Mouse (Mus musculus) ES-E14 (cell line): ENCODE results near the gene Mfap2. TPM values are rescaled to one million over a fixed set of nuclear protein-coding genes. Genes with fewer than 3 reads are reported as not detected.

ENCODE experiments used
- DNase-seq: peaks from one replicate; pipeline ENCODE4 v3.0.0-alpha.2; 2013; ENCODE audit warnings: low read depth, low spot score
- H3K27ac ChIP-seq: 2 replicates; pipeline ENCODE4 v1.5.1; 2012; ENCODE audit warnings: low read depth, mild to moderate bottlenecking, low read length, moderate library complexity, mixed read lengths; ENCODE audit not compliant: poor library complexity, insufficient read depth, severe bottlenecking
- H3K36me3 ChIP-seq: 2 replicates; pipeline ENCODE4 v1.6.1; 2012; ENCODE audit warnings: mild to moderate bottlenecking, low read length, moderate library complexity, mixed read lengths; ENCODE audit not compliant: control insufficient read depth, poor library complexity, insufficient read depth, severe bottlenecking
- H3K4me1 ChIP-seq, 2 experiments: fragments of 150-350 bp in 1 of 2; sonication (generic) in 1 of 2; 2 replicates each; pipeline ENCODE4 v1.6.1; 2012; ENCODE audit warnings: low read length in 2 of 2, mild to moderate bottlenecking in 1 of 2, mixed read lengths in 1 of 2; ENCODE audit not compliant: control insufficient read depth in 2 of 2, insufficient read depth in 2 of 2, poor library complexity in 1 of 2
- H3K4me3 ChIP-seq, 2 experiments: fragments of 150-350 bp in 1 of 2; sonication (generic) in 1 of 2; 2 replicates each; pipeline ENCODE4 v1.5.1; 2012; ENCODE audit warnings: low read length in 2 of 2, low read depth in 1 of 2, mild to moderate bottlenecking in 1 of 2, mixed read lengths in 1 of 2; ENCODE audit not compliant: insufficient read depth in 1 of 2, poor library complexity in 1 of 2, severe bottlenecking in 1 of 2
- H3K9ac ChIP-seq: 2 replicates; pipeline ENCODE4 v1.6.1; 2012; ENCODE audit warnings: low read depth, mild to moderate bottlenecking, low read length, mixed read lengths; ENCODE audit not compliant: poor library complexity, insufficient read depth, severe bottlenecking
- H3K9me3 ChIP-seq: fragments of 150-350 bp; sonication (generic); 2 replicates; pipeline ENCODE4 v1.6.1; 2012; ENCODE audit warnings: low read depth, mild to moderate bottlenecking, low read length; ENCODE audit not compliant: control insufficient read depth, insufficient read depth
- CHD2 ChIP-seq: IDR thresholded peaks from 2 replicates; pipeline ENCODE4 v1.6.1; 2014; ENCODE audit warnings: mild to moderate bottlenecking, low read depth, low read length, inconsistent platforms
- HCFC1 ChIP-seq: IDR thresholded peaks from 2 replicates; pipeline ENCODE4 v1.6.1; 2012; ENCODE audit warnings: low read length, inconsistent platforms, borderline replicate concordance; ENCODE audit not compliant: insufficient read depth
- MAFK ChIP-seq: IDR thresholded peaks from 2 replicates; pipeline ENCODE4 v1.6.1; 2014; ENCODE audit warnings: mild to moderate bottlenecking, low read depth, low read length, inconsistent platforms; ENCODE audit not compliant: insufficient read depth
- ZC3H11A ChIP-seq: IDR thresholded peaks from 2 replicates; pipeline ENCODE4 v1.6.1; 2012; ENCODE audit warnings: low read depth, mild to moderate bottlenecking, inconsistent platforms, low read length, borderline replicate concordance
- ZNF384 ChIP-seq: IDR thresholded peaks from 2 replicates; pipeline ENCODE4 v1.6.1; 2012; ENCODE audit warnings: low read depth, low read length, inconsistent platforms
- in situ Hi-C, 2 experiments: fragments of 600-800 bp; cut with MboI; formaldehyde crosslinking; loops; one replicate each; pipeline ENCODE4 v1.15.1; 2025; ENCODE audit warnings: low sequenced_read_pairs in 2 of 2, inconsistent platforms in 1 of 2; ENCODE audit not compliant: unreplicated experiment in 2 of 2
- total RNA-seq: library from RNA; depleted of rRNA; stranded (reverse); fragments of 300-350 nt; gene quantifications from 2 replicates; pipeline ENCODE4 v1.2.3, GENCODE M21; 2012

Mfap2 gene
- total RNA-seq, 1 experiment, result 1.4 TPM

GRCm38 (mm10) chr4:141049476-141049835 is 39.2 kb downstream of the Mfap2 start:
- H3K9me3 ChIP-seq, result no peaks in the 10 kb centered on the region
- DNase-seq, result no peak
- peaks cover 19% of the 10 kb centered on the region; the same call in 1 of the 2 replicates for H3K36me3 ChIP-seq
- TF ChIP-seq HCFC1, result no peak
- no peak for TF ChIP-seq ZC3H11A
- TF ChIP-seq ZNF384, result no peak
- TF ChIP-seq CHD2, result no peak
- no peak for TF ChIP-seq MAFK
- H3K4me1 ChIP-seq, result peaks cover 0 to 17% of the 10 kb centered on the region in 2 experiments; a peak in 1 of 4 replicates
- H3K4me3 ChIP-seq, result no peak overlapping the region
- no peak overlapping the region for H3K27ac ChIP-seq
- H3K9ac ChIP-seq, result no peak overlapping the region
- in situ Hi-C loops, result no loop called here

DNA sequence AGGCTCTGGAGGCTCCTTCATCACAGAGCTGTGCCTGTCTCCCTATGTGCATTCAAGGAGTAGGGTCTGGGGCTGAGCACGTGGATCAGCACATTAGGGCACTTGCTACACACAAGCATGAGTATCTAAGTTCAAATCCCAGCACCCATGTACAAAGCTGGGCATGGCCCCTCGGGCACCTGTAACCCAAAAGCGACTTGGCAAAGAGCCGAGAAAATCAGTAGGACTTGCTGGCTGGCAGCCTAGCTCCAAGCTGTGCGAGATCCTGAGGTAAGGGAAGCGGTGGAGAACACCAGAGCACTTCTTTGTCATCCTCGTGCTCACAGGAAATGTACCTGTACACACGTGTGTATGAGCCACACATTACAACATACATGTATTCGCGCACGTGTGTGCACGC is 42.2 kb downstream of the Mfap2 start:
- Histone ChIP-seq H3K4me1 (peaks cover 0 to 15% of the 10 kb centered on the region in 2 experiments; a peak in 2 of 4 replicates), H3K9me3 (no peaks in the 10 kb centered on the region), H3K4me3 (no peak overlapping the region), H3K9ac (no peak overlapping the region), H3K27ac (no peak overlapping the region), H3K36me3 (peaks cover 15% of the 10 kb centered on the region; the same call in 1 of the 2 replicates)
- in situ Hi-C loops, result no loop called here
- DNase-seq, result no peak
- no peak for TF ChIP-seq ZC3H11A
- no peak for TF ChIP-seq MAFK
- no peak for TF ChIP-seq HCFC1
- no peak for TF ChIP-seq ZNF384
- no peak for TF ChIP-seq CHD2

DNA sequence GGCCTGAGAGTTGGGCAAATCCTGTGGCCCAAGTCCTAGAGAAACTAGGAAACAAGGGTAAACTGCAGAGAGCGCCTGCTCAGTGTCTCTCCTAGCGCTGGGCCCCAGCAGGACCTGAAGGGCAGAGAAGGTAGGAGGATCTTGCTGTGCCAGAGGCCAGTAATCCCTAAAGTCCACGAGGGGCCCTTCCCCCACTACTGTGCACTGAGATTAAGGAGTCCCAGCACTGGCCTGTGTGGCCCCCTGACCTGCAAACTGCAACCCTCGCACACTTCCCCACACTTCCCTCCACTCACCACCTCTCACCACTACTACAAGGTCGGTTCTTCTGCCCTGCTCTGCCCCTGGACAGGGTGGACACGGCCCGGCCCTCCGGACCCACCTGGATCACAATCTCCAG is 42.9 kb downstream of the Mfap2 start:
- peak overlapping the region; percentile 62; the same call in 1 of the 2 replicates for H3K9ac ChIP-seq
- no peak for DNase-seq
- TF ChIP-seq ZC3H11A (no peak), HCFC1 (no peak), MAFK (no peak), ZNF384 (no peak), CHD2 (no peak)
- H3K4me1 ChIP-seq, result peaks cover 0 to 15% of the 10 kb centered on the region in 2 experiments; a peak in 2 of 4 replicates
- no peaks in the 10 kb centered on the region for H3K9me3 ChIP-seq
- peaks cover 15% of the 10 kb centered on the region; the same call in 1 of the 2 replicates for H3K36me3 ChIP-seq
- no peak overlapping the region for H3K27ac ChIP-seq
- in situ Hi-C loops, result no loop called here
- H3K4me3 ChIP-seq, result peak overlapping the region; percentile 36 to 43; a peak in 3 of 4 replicates

DNA sequence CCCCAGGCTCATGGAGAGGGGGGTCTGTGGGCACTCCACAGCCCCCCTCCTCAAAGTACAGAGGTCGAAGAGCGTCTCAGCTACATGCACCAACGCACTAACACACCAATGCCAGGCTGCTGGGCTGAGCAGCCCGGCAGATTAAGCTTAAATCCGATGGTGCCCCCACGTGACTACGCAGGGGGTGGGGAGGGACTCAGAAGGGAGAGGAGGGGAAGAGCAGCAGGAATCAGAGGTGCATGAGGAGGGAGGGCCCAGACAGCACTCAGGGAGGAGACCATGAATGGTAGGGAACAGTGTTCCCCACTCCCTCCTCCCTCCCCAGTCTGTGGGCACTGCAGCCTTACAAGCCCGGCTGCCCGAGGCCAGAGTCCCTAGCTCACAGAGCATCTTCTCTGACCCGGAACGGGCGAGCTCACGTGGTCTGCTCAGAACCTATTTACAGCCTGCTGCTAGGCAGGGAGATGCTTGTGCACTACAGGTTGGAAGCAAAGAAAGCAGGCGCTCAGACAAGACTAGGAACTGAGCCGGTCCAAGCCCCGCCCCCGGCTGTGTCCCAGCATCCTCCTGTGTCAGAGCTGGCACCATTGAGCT is 43.4 kb downstream of the Mfap2 start:
- Histone ChIP-seq H3K36me3 (peaks cover 13% of the 10 kb centered on the region; the same call in 1 of the 2 replicates), H3K4me1 (peaks cover 0 to 15% of the 10 kb centered on the region in 2 experiments; a peak in 2 of 4 replicates), H3K9ac (peak overlapping the region; percentile 62), H3K9me3 (no peaks in the 10 kb centered on the region), H3K4me3 (peak overlapping the region; percentile 36 to 43; a peak in 3 of 4 replicates), H3K27ac (peak overlapping the region; percentile 22; the same call in 1 of the 2 replicates)
- no peak for DNase-seq
- TF ChIP-seq ZNF384 (no peak), CHD2 (no peak), MAFK (no peak), ZC3H11A (no peak), HCFC1 (no peak)
- in situ Hi-C loops, result no loop called here

- Histone ChIP-seq H3K4me1 (peaks cover 0 to 17% of the 10 kb centered on the region in 2 experiments; a peak in 2 of 4 replicates), H3K9me3 (no peaks in the 10 kb centered on the region), H3K36me3 (peaks cover 6% of the 10 kb centered on the region; the same call in 1 of the 2 replicates), H3K9ac (peak overlapping the region; percentile 2; the same call in 1 of the 2 replicates), H3K27ac (no peak overlapping the region), H3K4me3 (no peak overlapping the region)
- DNase-seq, result no peak
- TF ChIP-seq ZNF384 (no peak), ZC3H11A (no peak), MAFK (no peak), CHD2 (no peak), HCFC1 (no peak)
- in situ Hi-C loops, result no loop called here
Measured at GRCm38 (mm10) chr4:141056970-141057369, 46.8 kb downstream of the Mfap2 start.
